Mouse (Mus musculus) induced T-regulatory cell, adult 2 months (primary cell): ENCODE measurements around the gene Crebl2.

ENCODE experiments used
- DNase-seq: peaks from one replicate; pipeline ENCODE4 v3.0.0-alpha.2; 2012; ENCODE audit warnings: low read depth

Gene Crebl2

DNA sequence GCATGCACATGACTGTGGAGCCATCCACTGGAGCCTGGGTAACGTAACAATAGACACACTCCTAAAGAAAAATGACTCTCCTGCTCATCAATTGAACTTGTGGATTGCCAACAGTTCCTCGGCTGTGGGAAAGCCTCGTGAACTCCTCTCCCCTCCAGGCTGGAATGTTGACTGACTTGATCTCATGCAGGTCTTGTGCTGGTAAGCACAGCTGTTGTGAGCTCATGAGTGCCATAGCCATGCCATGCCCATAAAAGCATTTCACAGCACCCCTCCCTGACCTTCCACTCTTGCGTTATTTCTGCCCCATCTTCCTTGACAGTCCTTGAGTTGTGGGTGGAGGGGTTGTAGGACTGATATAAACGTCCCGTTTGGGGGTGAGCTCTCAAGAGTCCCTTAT is 9.5 kb upstream of the Crebl2 start:
- DNase-seq = no peak

DNA sequence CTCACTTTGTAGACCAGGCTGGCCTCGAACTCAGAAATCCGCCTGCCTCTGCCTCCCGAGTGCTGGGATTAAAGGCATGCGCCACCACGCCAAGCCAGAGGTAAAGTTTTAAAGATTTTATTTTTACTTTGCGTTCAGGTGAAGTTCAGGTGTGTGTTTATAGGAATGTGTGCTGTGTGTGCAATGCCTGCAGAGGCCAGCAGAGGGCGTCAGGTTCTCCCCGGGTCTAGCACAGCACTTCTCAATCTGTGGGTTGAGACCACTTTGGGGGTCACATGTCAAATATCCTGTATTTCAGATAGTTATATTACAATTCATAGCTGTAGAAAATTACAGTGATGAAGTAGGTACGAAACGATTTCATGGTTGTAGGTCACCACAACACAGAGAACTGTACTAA is 7.1 kb upstream of the Crebl2 start:
- peak; percentile 66 for DNase-seq

DNA sequence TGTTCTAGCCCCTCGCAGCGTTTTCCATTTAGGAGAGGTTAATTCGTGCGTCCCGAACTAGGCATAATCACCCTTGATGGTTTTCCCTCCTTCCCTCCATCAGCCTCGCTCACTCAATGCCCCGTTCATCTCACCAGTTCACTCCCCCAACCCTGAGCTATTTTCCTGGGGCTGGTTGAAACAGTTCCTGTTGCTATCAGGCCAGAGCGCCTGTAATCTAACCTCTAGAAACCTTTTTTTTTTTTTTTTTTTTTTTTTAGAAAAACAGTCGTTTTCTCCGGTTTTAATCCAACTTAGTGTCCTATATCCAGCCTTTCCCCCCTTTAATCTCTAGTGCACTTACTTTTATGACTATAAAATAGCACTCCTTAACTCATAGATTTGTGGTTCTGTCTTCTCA is 822 bp downstream of the Crebl2 start:
- peak; percentile 49 for DNase-seq

DNA sequence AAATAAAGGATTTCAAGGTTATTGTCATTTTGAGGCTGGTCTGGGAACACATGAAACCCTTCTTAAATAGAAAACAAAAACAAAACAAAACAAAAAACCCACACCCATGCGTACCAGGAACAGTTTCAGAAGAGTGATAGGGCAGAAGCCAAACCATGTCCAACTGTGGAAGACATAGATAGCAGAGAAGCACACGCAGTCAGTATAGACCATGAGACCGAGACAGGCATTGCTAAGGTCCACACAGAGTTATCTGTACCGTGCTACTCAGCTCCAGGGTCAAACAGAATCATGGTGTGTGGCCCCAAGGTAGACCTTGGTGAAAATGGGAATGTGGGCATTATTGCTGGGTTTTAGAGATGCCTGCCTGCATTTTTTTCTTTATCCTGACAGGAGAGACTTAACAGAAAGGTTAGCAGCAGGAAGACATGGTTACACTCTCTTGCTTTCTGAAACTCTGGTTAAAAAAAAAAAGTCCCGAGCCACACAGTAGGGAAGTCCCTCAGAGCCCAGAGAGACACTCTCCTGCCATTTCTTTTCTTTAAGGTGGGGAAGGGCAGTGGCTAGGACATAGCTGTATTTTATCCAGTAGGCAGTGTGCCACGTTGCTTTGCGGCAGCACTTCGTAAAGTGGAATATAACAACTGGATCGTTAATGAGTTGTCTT is 4.8 kb downstream of the Crebl2 start:
- no peak for DNase-seq

DNA sequence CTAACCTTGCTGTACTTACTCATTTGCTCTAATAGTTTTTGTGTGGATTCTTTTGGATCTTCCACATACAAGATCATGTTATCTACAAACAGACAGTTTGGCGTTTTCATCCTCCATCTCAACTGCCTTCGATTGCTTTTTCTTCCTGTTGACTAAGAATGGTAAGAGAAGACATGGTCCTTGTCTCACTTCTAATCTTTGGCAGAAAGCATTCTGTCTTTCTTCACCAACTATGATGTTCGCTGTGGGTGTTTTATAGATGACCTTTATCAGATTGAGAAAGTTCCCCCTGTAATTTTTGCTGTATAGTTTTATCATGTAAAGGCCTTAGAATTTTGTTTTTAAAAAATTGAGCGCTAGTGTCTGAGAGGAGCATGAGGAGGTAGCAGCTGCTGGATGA is 8.2 kb downstream of the Crebl2 start:
- DNase-seq = peak; percentile 25

DNA sequence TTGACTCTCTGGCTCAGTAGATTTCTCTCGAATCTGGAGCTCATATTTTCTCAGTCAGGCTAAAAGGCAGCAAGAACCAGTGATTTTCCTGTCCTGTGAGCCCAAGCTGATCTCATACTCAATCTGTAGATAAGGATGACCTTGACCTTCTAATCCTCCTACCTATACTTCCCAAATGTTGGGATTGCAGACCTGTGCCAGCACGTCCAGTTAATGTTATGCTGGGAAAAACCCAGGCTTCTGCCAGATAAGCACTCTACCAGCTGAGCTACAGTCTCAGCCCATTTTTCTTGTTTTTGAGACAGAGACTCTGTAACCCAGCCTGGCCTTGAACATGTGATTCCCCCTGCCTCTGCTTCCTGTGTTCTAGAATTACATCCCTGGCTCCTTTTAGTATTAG is 10.4 kb downstream of the Crebl2 start:
- no peak for DNase-seq

DNA sequence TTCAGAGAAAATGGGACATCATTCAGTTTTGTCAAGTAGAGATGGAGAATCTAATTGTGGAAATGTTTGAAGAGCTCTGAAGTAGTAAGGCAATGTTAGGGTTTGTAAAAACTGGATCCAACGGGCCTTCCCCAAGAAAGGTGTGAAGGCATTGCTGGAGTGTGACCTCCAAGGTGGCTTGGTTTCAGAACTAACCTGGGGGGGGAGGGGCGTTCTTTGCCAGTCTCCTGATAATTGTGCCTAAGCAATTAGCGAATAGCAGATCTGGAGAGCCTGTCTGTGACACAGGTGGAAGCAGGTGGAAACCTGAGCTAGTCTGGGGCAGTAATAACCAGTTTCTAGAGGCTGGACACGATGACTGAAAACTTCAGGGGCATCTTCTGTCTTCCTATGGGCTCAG is 15.8 kb downstream of the Crebl2 start:
- no peak for DNase-seq

DNA sequence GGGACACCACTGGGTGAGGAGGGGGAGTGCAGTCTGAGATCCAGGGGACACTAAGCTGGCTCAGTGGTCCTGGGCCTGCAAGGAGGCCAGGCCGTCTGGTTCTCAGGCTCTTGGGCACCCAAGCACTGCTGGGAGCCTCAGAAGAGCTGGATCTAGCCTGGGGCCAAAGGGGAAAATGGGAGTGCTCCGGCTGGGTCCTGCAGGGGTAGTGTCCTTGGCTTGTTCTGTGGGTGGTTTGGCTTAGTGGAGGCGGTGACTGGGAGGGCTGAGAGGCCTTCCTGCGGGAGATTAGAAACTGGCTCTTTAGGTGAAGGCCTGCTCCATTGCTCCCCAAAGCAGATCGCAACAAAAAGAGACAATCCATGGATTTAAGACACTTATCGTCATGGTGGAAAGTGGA is 16.4 kb downstream of the Crebl2 start:
- DNase-seq = no peak

DNA sequence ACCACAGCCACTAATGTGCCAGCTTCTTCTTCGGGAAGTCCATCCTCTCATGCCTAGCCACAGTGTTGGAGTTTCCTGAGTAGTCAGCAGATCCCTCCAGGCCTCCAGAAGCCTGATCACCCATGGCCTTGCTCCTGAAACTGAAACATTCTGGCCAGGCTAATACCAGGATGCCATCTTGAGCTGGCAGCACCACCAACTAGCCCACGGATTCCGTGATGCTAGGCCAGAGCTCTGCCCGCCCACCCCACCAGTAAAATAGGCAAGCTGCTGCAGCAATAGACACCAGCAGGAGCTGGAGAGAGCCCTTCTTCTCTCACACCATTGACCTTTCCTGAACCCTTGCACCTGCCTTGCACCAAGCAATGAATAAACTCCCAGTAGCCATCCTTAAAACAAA is 17.6 kb downstream of the Crebl2 start:
- no peak for DNase-seq

DNA sequence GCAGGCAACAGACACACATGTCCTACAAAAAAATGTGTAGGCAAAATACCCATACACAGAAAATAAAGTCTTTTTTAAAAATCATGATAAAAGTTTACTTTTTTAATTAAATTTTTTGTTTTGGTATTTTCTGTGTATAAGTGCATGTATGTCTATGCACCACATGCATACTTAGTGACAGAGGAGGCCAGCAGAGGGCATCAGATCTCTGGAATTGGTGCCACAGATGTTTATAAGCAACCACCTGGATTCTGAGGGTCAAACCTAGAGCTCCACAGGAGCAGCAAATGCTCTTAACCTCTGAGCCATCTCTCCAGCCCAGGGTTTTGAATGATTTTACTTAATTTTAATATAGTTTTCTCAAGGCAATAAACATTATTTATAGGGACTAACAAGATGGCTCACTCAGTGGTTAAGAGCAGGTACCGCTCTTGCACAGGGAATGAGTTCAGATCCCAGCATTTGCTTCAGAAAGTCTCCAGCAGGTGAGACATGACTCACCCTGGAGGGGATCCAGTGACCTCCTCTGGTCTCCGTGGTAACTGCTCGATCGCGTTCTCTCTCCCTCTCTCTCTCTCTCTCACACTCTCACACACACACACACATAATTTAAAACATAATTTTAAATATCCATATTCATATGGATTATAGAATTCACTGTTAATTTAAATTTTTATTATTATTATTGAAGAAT is 18.4 kb downstream of the Crebl2 start:
- peak; percentile 52 for DNase-seq

DNA sequence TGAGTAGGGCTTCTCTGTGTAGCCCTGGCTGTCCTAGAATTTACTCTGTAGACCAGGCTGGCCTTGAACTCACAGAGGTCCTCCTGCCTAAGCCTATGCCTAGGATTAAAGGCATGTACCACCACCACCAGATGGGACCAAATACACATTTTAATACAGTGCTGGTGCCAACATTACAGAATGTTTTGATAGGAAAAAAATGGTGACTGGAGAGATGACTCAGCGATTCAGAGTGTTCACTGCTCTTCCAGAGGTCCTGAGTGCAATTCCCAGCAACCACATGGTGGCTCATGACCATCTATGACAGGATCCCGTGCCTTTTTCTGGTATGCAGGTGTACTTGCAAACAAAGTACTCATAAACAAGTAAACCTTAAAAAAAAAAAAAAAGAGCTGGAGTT is 19.5 kb downstream of the Crebl2 start:
- DNase-seq = no peak

DNA sequence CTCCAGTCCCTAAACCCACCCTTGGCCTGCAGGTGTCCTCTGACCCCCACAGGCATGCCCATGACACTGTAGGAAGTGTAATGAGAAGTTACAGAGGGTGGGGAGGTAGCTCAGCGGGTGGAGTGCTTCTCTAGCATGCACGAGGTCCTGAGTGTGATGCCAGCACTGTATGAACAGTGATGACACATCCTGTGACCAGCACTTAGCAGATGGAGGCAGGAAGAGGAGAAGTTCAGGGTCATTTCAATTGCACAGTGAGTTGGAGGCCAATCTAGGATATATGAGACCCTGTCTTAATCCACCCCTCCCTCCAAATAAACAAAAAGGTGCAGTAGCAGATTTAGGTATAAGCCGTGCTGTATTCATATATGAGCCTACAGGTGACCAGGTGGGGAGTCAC is 20.0 kb downstream of the Crebl2 start:
- DNase-seq = no peak

DNA sequence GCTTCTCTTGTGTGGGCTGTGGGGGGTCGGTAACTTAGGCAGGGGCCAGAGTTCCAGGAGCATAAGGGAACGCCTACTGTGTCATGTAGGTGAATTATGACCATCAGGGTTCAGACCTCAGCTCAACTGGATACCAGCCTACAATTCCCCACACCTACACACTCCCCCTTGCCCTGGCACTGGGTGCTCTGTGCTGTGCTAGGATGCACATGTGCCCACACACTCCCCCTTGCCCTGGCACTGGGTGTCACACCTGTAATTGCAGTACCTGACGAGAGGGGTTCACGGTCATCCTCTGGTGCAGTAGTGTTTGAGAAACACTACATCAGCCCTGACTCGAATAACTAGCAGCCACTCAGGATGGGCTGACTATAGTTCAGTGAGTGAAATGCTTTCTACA is 24.8 kb downstream of the Crebl2 start:
- no peak for DNase-seq

DNA sequence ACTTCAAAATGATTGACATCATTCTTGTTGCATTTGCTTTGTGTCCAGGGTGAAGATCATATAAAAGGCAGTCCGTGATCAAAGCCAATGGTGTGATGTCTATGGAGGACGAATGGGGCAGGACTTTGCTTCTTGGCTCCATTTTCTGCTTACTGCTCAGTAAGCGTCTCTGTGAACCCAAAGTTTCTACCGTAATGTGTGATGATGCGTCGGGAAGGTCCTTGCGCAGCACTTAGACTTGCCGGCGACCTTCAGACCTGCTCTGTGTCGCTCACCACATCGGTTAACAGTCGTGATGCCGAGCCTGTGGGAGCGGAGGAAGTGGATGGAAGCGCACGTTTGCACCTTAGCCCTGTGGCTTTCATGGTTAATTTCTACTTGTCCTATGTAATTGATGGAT is 26.0 kb downstream of the Crebl2 start:
- no peak for DNase-seq

DNA sequence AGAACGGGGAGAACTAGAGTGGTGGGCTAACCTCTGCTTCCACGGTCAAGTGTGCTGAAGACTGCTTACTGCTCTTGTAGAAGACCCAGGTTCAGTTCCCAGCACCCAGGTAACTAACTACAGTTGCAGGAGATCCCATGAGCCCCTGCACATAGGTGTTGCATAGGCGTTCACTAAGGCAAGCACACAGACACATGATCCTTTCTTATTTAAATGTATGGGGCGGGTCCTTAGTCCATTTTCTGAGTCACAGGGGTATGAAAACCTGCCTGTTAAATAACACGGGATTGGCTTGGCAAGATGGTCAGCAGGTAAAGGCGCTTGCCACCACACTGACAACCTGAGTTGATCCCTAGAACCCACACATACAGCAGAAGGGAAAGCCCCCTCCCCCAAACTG is 29.1 kb downstream of the Crebl2 start:
- no peak for DNase-seq

DNA sequence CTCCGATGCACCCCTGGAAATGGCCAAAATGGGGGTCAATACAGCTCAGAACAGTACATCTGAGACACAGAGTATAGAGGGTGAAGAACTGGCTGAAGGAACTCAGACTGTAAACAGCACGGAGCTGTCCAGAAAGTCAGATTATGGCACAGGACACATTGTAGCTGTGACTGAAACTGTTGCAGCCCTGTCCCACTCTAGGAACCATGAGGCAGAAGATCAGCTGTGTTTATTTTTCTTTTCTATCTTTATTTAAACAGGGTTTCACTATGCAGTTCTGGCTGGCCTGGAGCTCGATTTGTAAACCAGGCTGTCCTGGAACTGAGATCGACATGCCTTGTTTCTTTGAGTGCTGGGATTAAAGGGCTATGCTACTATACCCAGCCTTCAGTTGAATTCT is 30.3 kb downstream of the Crebl2 start:
- no peak for DNase-seq

DNA sequence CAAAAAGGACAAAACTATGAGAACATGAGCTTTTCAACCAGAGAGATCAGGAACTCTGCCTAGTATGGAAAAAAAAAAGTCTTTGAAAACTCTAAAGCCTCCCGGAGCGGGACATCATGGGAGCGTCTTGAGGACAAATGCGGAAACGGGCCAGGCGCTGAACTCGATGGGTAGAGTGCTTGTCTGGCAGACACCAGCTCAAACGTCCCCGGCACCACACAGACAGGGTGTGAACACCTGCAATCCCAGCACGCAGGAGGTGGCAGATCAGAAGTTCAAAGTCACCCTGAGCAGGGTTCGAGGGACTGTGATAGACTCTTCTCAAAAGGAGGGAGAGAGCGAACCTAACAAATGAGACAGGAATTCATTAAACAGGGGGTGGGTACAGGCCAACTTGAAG is 31.4 kb downstream of the Crebl2 start:
- no peak for DNase-seq

DNA sequence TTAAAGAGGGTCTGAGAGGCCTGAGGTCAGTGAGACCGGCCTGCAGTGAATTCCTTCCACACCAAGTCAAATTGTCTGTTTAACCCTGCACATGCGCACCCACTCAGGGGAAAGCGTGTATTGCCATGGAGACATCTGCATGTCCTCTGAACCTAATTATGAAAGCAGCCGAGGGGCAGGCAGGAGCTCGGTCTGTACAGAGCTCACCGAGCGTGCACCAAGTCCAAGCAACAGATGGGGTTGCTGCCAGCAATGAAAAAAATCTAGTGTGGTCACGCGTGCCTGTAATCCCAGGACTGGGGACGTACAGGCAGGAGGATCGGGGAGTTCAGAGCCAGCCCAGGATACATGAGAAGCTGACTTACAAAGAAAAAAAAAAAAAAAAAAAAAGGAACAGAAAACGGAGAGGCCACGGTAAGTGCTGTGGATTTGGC is 32.7 kb downstream of the Crebl2 start:
- DNase-seq = no peak

DNA sequence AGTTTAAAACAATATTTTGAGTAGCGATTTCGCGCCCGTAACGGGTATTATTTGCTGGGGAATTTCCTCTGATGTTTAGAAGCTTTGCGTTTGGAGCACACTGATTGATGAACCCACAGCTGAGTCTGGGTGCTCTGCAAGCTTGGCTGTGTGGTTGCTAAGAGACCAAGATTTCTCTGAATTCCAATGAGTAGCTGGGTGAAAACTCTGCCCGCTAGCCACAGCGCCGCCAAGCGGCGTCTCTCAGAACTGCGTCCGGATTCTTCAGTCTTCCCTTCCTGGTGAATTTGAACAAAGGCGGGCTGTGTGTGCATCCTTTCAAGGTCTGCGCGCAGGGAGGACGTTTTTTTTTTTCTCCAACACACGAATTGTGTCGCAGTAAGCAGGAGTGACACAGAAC is 33.2 kb downstream of the Crebl2 start:
- DNase-seq = peak; percentile 90

DNA sequence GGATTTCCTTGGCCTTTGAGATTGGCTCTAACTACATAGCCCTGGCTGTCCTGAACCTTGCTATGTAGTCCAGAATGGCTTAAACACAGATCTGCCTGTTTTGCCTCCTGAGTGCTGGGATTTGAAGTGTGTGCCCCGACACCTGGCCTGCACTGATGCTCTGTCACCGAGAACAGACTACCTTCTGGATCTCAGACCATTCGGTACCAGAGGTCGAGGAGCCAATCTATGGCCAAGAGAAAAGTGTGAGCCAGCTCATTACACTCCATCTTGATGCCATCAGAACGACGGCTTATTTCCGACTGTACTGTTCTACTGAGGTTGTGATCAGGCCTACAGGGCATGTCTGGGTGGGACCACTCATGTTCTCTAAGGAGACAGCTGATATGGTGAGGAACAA is 36.2 kb downstream of the Crebl2 start:
- no peak for DNase-seq

DNA sequence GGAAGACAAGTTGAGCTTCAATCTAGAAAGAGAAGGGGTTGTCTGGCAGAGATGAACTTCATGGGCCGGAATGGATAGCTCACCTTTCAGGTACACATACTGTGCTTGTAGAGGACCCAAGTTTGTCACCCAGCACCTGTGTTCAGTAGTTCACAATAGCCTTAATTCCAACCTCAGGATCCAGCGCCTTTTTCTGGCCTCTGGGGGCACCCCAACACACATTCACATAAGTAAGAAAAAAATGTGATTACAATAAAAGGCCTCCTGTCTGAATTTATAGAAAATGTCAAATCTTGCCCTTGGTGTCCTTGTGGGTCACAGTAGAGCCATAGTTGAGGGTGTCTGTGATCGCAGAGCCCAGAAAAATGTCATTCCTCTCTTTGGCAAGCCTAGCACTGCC is 37.4 kb downstream of the Crebl2 start:
- no peak for DNase-seq

DNA sequence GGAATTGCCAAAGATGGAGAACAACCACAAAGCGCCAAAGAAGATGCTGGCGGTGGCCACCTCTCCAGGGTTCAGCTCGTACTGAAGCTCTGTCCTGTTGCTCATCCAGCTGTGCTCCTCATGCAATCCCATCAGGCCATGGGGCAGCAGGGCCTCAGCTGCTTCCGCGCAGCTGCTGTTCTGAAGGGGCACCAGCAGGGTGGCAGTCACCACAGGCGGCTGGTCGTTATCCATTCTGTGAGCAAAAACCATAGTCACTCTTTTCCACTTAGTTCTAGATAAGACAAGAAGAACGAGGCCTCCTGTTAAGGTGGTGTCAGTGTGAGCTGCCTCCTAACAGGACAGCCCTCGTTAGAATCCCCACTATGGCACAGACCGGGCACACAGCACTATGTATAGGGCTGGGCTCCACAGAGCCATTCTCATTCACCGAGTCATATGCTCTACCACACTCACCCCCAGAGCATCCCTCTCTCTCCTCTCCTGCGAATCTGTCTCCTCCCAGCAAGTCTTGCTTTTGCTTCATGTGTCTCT is 40.3 kb downstream of the Crebl2 start:
- DNase-seq = no peak

DNA sequence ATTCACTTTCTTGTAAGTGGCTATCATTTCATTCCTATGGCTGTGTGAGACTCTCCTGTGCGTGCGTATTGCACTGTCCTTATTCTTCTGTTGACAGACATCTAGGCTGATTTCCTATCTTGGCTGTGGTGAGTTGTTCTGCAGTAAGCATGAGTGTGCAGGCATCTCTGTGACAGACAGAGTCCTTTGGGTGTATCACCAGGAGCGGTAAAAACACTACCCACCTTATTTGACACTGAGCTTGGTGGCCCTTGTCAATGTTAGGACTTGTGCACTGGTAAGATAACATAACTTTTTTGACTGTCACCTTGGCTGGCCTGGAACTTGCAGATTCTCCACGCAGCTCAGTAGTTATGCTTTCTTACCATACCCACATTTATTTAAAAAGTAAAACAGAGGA is 40.9 kb downstream of the Crebl2 start:
- DNase-seq = no peak

DNA sequence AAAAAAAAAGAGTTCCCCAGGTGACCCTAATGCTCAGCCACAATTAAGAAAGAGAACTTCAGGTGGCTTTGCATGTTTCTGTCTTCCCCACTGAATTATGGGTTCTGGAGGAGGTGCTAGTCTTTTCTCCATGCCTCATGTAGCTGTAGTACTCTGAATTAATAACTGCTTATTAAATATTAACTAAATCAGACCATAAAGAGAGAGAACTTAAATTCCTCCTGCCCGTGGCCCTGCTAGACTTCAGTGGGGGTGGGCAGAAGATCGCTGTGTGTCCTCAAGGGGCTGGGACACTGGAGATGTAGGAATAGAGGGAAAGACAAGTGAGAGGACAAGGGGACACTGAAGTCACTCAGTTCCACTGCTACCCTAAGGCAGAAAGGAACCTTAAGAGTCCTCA is 42.3 kb downstream of the Crebl2 start:
- no peak for DNase-seq
